In genomic region chr13:55211221-55212010, GRCm38 (mm10) we compare ENCODE assay signal across 8 mouse cellular contexts. TPM values are rescaled to one million over a fixed set of nuclear protein-coding genes. Genes with fewer than 3 reads are reported as not detected.
A peak's percentile ranks its signal among the peaks of the same experiment; 100 is the strongest.
DNase-seq lines count a peak whose midpoint lies in the region; TF ChIP-seq lines count a peak whose summit lies in the region.

No protein-coding gene starts in this region.

- DNase-seq in adrenal gland, adult (ENCODE audit: inconsistent age in 2 of 2, low spot score in 1 of 2) = peak; percentile 92 to 95
- DNase-seq in gastrocnemius, adult 8-10 months (ENCODE audit: low spot score in 2 of 2) = peak; percentile 69 to 82
- DNase-seq in hindlimb bud, embryonic 11.5 days (ENCODE audit: extremely low spot score, low read depth, low spot score) = peak; percentile 63
- peak; percentile 71 to 81 for DNase-seq in left cerebral cortex, adult 8-10 months (ENCODE audit: low spot score in 2 of 2)
- peak; percentile 83 for DNase-seq in right cerebral cortex, postnatal 14 days
- DNase-seq in urinary bladder, postnatal 25 days (ENCODE audit: low spot score) = peak; percentile 81

- peak overlapping the region; percentile 94 for H3K27ac ChIP-seq in cortical plate, adult 2 months (ENCODE audit: insufficient read depth, low read length)

- peaks cover 13% of the 10 kb centered on the region for H3K4me1 ChIP-seq in cortical plate, adult 2 months (ENCODE audit: control insufficient read depth, insufficient read depth, low read length)
- H3K4me1 ChIP-seq in megakaryocyte, embryonic 14.5 days = peaks cover 67% of the 10 kb centered on the region

- no peaks in the 10 kb centered on the region for H3K27me3 ChIP-seq in megakaryocyte, embryonic 14.5 days (replicated peaks)

- H3K9me3 ChIP-seq in megakaryocyte, embryonic 14.5 days = peaks cover 28% of the 10 kb centered on the region

- TF ChIP-seq CTCF in cortical plate, adult 2 months (IDR thresholded peaks at IDR 0.05; ENCODE audit: extremely low read depth, insufficient read depth, low read length) = no peak

- H3K4me3 ChIP-seq in cortical plate, adult 2 months (ENCODE audit: insufficient read depth, low read length) = peak overlapping the region; percentile 68
- peak overlapping the region; percentile 99 for H3K4me3 ChIP-seq in megakaryocyte, embryonic 14.5 days (replicated peaks)

- H3K36me3 ChIP-seq in megakaryocyte, embryonic 14.5 days (replicated peaks; ENCODE audit: low read length) = peaks cover 43% of the 10 kb centered on the region

- TF ChIP-seq POLR2A in cortical plate, adult 2 months (IDR thresholded peaks at IDR 0.05; ENCODE audit: extremely low read depth, insufficient read depth, low read length) = 0 out of 2 replicates have a peak, but pooled peaks have one; percentile 9

RNA-seq across cellular contexts. Expression of gene Nsd1, which starts 1.8 kb away (rescaled TPM):
- polyA plus RNA-seq in cortical plate, adult 2 months (2012; rRNA removed) = 37.4 and 38.0 TPM in 2 replicates
- 10 to 100 TPM; 43.6 to 62.2 (median 47.4) TPM for total RNA-seq in gastrocnemius, adult 8-10 months (2022)
- total RNA-seq in left cerebral cortex, adult 8-10 months (2022) = 100 to 1,000 TPM; 108 to 137 (median 123) TPM
- polyA plus RNA-seq in megakaryocyte, embryonic 14.5 days (2012; ENCODE audit: insufficient read depth, low replicate concordance) = 2.5 and 2.7 TPM in 2 replicates

RNA-seq across cellular contexts. Expression of gene Fgfr4, which starts 59.0 kb away (rescaled TPM):
- polyA plus RNA-seq in cortical plate, adult 2 months (2012; rRNA removed) = 0.08 and 0.10 TPM in 2 replicates
- total RNA-seq in gastrocnemius, adult 8-10 months (2022) = 1 to 10 TPM in 3 of 4 experiments, under 1 TPM in 1; 0.62 to 1.4 (median 1.4) TPM
- under 1 TPM; 0.21 to 0.70 (median 0.58) TPM for total RNA-seq in left cerebral cortex, adult 8-10 months (2022)
- polyA plus RNA-seq in megakaryocyte, embryonic 14.5 days (2012; ENCODE audit: insufficient read depth, low replicate concordance) = not detected in 2 replicates

Comparison
In these comparisons a context has a peak if more than half of its experiments do, and no peak if none do; other contexts are left out.
1. Peak in every context shown above with its lines: DNase-seq, H3K4me3 ChIP-seq and H3K27ac ChIP-seq.